Mouse (Mus musculus) B cell, adult 62 days (primary cell): ENCODE measurements around the gene Lgals9. TPM values are rescaled to one million over a fixed set of nuclear protein-coding genes. Genes with fewer than 3 reads are reported as not detected.

Source experiments
- total RNA-seq: library from RNA; stranded (reverse); gene quantifications from 4 replicates; pipeline ENCODE4 v1.2.4, GENCODE M21; 2023

Lgals9 gene
- 120 to 127 TPM (median 123 TPM) in 4 replicates for total RNA-seq

GRCm38 (mm10) chr11:78984483-78985177, at the start of gene Lgals9:
TSS of gene Lgals9 (minus strand) at chr11:78984946.

GRCm38 (mm10) chr11:78920411-78920939, 64.3 kb downstream of the Lgals9 start, which contains the start of gene Nos2:
TSS of gene Nos2 (plus strand) at chr11:78920787.

Other genes starting within 250 kb of the Lgals9 start
- 9.2 to 14.3 TPM (median 12.4 TPM) in 4 replicates for gene Ccnq, start 233.2 kb downstream of the Lgals9 start, total RNA-seq
- gene Lyrm9, start 158.4 kb downstream of the Lgals9 start, total RNA-seq, result 2.4 to 7.0 TPM (median 4.2 TPM) in 4 replicates
- not detected in 4 replicates for gene Nos2, start 64.2 kb downstream of the Lgals9 start, total RNA-seq
- gene Ksr1, start 161.5 kb upstream of the Lgals9 start, total RNA-seq, result 10.4 to 19.8 TPM (median 13.9 TPM) in 4 replicates